Mouse (Mus musculus) megakaryocyte-erythroid progenitor cell, adult 5 weeks (primary cell): ENCODE measurements around the gene Pid1. TPM values are rescaled to one million over a fixed set of nuclear protein-coding genes. Genes with fewer than 3 reads are reported as not detected.

Experiments used
- polyA plus RNA-seq: library from polyadenylated mRNA; stranded (reverse); fragments of >175 nt; gene quantifications from 2 replicates; pipeline ENCODE4 v1.2.3, GENCODE M21; 2012

Gene Pid1
- polyA plus RNA-seq = 1.9 and 2.5 TPM in 2 replicates

DNA sequence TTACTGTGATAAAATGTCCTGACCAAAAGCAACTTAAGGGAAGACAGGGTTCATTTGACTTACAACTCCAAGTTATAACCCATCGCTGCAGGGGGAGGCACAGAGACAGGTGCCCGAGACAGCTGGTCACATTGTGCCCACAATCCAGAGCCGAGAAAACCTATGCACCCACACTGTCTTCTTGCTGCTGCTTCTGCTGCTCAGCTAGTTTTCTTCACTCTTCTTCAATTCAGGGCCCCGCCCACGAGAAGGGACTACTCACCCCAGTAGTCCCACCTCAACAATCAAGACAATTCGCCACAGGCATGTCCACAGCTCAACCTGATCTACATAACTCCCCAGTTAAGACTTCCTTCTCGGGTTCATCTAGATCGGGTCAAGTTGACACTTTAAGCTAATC, at the start of gene Pid1:
Gene Pid1 (minus strand): TSS at position 214 of the 400 bp plus-strand sequence.

